Mouse (Mus musculus) left cerebral cortex, adult 11 months (tissue): Measurements from ENCODE around the gene Btnl10.

Source experiments
- DNase-seq: peaks from one replicate; pipeline ENCODE4 v3.0.0; 2022; ENCODE audit warnings: low spot score

Btnl10 gene

DNA sequence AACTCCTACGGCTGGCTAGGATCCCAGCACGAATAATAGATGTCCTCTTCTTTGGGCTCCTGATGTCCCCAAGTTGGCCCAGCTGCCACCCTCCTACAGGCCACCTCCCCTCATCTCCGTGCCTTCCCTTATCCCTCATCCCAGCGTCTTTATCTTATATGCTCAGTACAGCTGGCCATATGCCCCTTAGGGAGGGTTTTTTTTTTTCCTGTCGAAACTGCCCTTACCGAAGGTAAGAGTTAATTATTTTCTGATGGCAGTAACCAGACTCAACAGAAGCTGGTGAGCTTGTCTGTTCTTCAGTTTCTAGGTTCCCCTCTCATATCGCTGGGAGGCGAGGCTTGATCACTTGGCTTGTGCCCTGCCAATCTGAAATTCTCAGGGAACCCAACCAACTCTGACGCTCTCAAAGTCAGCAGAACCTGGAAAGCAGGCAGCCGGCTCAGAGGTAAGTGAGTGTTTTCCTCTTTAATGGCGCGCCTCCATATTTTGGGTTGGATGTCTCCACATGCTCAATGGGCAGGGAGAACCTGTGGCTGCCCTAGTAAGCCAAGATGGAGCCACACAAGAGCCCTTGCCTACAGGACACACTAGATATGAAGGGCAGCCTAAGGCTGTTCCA lies at the start of gene Btnl10:
TSS of gene Btnl10 (plus strand) at position 164 of the 622 bp plus-strand sequence.
- no peak for DNase-seq

DNA sequence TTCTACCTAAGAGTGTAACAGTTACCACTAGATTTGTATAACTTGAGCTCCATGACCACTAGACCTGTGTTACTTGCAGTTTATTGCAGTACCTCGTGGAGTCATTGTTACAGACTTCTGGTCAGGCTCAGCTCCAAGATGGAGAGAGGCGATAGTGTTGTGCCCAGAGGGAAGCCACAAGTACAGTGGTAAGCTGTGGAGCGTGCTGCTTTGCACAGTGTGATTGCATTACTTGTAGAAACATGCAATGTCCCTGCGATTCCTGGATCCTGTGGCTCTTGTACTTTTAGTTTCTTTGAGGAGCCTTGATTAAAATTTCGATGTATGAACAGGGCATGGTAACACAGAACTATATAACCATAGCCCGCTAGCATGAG lies 49.8 kb upstream of the Btnl10 start:
- DNase-seq: no peak

DNA sequence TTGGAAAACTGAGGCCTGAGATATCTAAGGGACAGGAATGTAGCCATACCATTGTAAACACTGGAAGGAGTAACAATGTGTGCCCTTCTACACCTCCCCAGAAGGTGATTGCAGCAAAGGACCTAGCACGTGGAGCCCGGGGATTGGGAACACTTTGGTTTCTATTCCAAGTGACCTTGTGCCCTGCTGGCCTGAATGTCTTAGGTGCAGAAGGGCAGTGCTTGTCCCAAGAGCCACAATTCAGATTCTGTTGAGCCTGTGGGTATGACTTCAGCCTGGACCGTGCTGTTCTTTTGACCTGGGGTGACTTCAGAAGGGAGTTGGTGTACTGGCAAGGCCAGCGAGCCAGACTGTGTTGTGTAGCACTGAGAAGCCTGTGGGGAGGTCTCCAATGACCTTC lies 46.7 kb upstream of the Btnl10 start:
- DNase-seq: no peak

DNA sequence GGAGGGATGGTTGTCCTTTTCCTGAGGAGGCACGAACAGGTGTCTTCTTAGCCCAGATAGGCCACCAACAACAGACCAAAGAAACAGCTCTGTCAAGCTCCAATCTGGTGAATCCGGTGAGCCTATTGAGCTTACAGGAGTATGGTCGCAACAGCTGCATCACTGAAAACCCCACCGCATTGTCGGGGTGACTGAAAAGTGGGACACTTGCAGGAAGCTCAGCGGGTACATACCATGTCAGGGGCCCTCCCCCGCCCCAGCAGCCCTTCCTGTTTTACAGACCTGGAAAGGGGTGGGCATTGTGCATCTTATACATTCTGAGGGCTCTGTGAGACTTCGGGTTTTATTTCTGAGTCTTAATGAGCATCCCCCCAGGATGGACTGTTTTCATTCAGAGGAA lies 34.0 kb upstream of the Btnl10 start:
- no peak for DNase-seq

DNA sequence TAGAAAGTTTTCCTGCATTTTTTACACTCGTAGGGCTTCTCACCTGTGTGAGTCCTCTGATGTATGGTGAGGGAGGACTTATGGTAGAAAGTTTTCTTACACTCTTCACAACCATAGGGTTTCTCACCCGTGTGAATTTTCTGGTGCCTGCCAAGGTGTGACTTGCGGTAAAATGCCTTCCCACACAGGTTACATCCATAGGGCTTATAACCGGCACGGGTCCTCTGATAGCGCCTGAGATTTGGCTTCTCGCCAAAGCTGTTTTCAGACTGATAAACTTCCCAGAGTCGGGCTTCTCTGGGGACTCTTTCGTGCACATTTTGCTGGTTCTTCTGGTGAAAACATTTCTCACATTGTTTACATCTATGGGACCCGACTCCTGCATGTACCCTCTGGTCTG lies 27.2 kb upstream of the Btnl10 start:
- no peak for DNase-seq

DNA sequence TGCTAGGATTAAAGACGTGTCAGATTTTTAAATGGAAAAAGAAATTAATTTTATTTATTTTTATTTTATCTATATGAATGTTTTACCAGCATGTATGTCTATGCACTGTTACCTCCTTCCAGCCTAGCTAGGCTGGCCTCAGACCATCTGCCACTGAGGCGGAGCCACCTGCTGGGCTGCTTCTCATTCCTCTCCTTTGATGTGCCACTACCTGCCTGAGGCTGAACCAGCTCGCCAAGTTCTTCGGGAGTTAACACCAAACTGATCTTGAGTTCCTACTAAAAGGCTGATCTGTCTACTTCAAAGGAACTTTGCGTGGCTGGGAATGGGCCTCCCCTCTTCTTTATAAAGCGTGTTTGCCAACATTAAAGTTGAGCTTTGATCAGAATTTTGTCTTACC lies 23.3 kb upstream of the Btnl10 start:
- no peak for DNase-seq

DNA sequence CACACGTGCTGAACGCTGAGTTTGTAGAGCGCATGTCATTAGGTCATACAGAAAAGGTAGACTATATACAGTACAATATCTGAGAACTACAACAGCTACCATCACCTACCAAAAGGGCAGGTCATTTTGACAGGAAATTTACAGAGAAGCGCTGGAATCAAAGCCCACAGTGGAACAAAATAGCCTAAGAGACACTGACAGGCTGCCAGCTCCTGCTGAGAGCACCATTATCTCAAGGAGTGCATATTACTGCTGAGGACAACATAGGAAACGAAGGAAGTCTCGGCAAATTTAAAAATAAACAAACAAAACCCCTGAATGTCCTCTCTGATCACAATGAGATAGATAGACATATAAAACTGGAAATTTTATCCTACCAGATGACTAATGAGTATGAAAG lies 20.2 kb upstream of the Btnl10 start:
- no peak for DNase-seq

DNA sequence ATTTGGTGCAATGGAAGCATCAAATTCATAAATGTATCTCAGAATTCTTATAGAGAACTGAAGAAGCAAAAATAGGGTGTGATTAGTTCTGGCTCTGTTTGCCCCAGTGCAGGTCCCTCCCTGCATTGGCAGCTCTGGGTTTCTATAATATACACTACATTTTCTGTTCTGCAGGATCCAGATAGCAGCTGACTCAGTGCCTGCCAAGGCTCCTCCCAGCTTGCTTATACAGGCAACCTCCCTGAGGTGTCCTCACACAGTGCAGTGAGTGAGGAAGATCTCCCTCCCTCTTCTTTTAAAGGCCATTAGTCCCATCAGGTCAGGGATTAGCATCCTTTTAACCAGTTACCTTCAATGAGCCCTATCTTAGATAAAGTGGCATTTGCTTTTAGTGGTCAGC lies 16.6 kb upstream of the Btnl10 start:
- no peak for DNase-seq

DNA sequence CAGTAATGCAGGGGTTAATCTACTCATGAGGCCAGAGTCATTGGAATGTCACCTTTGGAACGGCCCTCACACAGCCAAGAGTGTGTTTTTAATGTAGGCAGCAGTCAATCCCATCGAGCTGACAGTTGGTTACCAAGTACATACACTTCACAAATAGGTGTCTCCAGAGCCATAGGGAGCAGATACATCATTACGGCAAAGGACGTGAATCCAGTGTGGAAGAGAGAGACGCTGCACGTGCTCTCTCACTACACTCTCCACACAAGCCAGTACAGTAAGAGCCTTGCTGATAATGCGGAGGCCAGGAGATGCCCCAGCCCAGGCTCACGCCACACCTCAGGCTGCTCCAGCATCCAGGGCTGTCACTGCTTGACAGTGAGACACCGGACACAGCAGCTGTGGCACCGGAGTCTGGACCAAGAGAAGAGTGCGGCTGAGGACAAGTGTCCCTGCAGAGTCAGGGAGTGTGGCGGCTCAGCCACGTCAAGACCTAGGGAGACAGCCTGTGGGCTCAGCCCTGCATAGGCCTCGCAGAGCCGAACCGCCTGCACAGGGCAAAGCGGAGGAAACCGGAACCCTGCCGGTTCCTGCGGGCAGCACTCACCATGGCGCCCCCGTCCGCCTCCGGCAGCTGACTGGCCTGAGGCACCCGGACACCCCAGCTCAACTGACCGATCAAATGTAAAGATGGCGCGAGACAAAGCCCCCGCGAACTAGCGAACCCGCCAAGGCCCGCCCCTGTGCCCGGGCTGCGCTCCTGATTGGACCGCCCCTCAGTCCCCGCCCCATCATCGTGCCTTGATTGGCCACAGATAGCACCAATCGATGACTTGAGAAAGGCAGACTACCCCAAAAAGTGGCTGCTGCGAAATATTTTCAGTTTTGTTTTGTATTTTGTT lies 13.9 kb upstream of the Btnl10 start, which contains the start of gene Zfp39:
TSS of gene Zfp39 (minus strand) at position 715 of the 899 bp plus-strand sequence.
- peak; percentile 90 for DNase-seq

DNA sequence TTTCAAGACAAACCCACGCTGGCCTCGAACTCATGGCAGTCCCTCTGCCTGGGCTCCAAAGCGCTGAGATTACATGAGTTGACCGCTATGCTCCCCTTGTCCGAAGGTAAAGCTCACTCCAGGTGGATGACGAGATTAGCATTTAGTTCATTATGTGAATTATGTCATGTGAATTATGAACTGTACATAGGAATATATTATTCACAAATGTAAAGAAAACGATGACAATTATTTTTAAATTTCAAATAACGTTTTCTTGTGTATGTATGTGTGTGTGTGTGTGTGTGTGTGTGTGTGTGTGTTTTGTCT lies 13.3 kb upstream of the Btnl10 start:
- DNase-seq: no peak

DNA sequence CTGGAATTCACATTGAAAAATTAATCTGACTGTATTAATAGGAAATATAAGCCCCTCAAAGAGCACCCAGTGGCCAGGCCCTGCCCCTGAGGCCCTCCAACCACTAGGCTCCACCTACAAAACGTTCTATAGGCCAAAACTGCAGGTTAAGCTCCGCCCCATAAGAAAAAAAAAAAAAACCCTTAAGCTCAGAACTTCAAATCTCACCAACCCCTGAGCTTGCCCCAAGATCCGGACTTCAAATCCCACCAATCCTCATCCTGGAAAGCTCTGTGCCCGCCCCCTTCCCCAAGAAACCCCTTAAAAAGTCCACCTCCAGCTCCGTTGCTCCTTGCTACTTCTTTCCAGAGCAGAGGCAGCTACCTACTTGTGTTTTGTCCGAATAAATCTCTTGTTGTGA lies 12.9 kb upstream of the Btnl10 start:
- DNase-seq: no peak

DNA sequence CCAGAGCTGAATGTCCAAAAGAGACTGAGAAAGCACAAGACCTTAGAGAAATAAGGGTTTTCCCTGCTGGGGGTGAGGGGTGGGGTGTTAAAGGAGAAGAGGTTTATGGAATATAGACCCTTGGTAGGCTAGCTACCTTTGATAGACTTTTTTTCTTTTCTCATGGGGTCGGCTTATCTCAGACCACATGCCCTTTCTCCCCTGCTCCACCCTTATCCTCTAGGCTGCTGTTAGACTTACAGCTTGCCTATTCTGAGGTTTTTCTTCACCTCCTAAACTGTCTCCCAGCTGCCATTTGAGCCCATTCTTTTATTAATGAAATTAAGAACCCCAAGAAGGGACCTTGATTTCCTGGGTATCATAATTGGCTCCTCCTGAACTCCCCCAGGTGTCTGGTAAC lies 3.9 kb upstream of the Btnl10 start:
- DNase-seq: no peak

DNA sequence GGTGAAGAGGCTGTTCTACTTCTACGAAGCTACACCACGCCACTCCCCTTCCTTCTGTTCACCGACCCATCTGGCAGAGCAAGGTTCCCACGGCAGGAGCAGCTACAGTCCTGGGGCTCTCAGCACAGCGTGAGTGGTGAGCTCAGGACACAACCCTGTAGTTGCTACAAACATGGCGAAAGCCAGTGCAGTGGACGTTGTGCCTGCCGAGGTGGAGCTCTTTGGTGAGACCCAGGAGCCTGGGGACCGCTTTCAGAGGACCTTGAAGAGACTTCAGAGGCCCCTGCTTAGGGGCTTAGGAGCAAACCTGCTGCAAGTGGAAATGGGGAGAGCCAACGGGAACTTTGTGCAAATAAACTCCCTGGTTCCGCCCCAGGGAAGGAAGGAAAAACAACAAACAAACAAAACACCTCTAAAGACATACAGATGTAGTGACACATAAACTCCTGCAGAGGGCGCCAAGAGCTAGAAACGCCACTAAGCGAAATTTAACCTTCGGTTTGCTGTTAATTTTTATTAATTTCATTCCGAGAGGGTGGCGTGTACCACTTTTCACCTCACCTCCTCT lies 3.2 kb upstream of the Btnl10 start:
- DNase-seq: no peak

DNA sequence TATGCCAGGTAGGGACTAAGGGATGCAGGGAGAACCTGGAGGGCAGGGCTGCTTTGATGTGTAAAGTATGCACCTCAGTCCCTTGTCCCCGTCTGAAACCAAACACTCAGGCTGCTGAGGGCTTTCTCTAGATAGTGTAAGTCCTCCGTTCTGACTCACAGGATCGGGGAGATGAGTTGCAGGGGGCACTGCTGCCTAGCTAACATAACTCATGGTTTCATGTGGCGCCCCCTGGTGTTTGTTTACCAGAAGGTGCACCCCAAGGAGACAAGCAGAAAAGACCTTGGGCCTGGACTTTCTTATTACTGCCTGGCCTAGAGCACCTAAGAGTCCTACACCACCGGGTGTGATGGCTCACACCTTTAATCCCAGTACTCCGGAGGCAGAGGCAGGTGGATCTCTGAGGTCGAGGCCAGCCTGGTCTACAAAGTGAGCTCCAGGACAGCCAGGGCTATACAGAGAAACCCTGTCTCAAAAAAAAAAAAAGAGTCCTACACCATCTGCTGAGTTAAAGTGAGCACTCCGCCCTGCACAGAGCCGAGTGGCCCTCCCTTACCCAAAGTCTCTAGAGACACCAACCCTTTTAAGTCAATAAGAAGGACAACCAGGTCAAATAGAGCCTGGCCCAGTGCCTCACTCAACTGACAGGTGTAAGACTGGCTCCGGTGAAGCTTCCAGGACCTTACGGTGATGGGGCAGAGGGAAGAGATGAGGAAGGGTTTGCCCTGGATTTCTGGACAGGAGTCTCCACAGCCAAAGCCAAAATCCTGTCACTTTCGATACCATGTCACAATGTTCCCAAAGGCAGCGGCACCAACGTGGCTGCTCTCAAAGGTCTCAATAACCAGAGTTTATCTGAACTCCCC lies 596 bp upstream of the Btnl10 start:
- no peak for DNase-seq

DNA sequence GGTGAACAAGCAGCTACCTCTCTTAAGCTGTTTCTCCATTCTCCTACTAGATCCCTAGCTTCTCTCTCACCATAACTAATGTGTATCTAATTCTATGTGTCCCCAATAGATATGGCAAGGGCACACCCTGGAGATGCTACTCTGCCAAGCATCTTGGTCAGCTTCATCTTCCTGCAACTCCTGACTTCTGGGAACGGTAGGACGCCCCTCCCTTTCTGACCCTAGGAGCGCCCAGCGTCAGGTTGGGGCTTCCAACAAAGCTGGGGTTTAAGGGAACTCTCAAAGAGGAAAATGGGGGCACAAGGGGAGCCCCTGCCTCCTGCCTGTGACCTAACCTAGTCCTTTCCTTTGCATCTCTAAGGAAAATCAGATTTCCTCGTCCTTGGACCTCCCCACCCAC lies 1.1 kb downstream of the Btnl10 start:
- DNase-seq: no peak

DNA sequence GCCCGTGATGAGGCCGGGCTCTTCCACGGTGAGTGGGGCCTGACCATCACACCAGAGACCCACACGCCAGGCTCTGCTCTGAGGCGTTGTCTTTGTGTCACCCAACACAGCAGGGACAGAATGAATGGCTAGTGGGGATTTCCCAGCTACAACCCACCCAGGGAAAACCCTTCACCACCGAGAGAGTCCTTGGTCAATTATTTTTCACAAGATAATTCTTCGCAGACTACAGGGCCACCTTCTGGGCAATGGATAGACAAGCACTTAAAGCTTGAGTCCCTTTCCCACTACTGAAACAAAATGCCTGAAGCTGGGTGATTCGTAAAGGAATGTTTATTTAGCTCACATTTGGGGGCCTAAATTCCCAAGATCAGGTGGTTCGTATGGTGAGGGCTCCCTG lies 4.7 kb downstream of the Btnl10 start:
- DNase-seq: no peak

DNA sequence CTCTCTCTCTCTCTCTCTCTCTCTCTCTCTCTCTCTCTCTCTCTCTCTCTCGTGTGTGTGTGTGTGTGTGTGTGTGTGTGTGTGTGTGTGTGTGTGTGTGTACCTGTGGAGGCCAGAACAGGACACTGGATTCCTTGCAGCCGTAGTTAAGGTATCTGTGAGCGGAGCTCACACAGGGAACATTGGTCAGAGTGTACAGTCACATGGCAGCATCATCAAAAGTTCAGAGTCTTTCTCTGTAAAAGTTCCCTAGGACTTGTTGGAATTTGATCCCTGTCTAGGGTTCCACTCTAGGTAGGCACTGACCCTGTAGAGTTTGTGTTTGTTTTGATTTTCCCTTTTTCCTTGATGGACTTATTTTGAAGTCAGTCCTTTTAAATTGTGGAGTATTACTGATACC lies 8.9 kb downstream of the Btnl10 start:
- DNase-seq: no peak

DNA sequence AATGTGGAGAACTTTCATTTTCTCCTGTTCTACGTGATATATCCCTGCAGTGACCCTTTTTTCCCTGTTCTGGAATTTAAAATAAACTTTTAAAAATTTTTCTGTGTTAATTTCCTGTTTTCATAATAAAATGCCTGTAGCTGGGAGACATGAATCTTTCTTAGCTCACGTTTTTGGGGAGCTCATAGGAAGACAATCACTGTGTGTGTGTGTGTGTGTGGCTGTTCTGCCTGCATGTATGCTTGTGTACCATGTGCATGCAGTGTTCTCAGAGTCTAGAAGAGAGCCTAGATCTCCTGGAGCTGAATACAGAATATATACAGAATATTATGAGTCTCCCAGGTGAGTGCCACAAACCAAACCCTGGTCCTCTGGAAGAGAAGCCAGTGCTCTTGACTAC lies 9.3 kb downstream of the Btnl10 start:
- DNase-seq: no peak

DNA sequence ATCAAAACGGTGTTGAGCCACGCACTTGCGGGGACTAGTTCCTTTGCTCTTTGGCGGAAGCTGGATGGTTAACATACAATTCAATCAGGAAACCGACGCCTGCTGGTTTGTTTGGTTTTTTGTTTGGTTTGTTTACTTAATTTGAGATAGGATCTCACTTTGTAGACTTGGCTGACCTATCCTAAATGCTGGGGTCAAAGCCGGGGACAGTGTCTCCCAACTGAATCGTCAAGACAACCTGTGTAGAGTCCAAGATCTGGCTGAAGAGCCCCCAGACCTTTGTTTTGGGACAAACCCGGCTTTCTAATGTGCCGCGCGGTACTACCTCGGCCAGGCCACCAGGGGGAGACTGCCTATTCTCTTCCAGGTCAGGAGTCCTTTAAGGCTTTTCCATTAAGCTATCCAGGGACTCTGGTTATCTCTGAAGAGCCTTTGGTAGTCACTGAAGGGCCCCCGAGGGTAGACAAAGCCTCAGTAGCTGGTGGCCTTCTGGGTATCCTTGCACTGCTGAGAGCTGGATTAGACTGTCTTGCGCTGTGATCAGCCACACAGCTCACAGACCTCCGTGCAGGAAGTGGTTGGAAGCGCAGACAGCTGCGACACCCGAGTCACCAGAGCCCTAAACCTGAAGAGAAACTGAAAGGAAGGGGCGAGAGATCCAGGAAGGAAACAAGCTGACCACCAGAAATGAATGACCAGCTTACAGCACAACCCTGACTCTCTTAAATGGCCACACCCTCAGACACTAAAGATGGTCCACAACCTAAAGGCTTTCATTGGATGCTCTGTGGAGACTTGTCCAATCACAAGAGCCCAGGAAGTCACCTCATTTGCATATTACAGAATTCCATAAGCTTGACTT lies 10.3 kb downstream of the Btnl10 start:
- DNase-seq: no peak

DNA sequence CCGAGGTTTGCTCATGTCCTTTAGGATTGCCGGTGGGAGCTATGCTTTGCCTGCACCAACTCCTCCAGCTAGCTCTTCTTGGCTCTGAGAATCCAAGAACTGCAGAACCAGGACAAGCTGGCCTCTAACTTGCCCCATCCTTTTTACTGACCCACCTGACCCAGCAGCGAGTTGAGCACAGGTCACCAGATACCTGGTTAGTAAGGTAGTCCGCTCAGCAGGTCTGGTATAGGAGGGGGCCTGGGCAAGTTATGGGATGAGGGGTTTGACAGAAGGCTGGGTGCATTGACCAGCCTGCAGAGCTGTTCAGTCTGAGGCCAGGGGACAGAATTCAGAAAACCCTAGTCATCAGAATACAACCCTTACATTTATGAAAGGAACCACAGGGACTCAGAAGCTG lies 11.3 kb downstream of the Btnl10 start:
- DNase-seq: no peak

DNA sequence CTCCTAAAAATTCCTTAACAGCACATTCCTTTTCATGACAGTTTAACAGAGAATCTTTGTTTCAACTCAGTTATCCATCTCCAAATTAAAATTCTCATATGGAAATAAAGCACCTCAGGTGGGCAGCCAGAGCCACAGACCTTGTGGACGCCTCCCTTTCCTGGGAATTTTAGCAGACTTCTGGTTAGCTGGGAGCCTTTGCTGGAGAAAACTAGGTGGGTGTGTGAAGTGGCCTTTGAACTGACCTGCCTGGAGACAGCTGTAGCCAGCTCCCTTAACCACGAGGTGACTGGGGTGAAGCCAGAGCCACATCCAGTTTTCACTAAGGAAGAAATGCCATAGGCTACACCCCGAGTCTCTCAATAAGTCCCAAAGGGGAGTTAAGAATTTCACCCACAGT lies 11.9 kb downstream of the Btnl10 start:
- DNase-seq: no peak

DNA sequence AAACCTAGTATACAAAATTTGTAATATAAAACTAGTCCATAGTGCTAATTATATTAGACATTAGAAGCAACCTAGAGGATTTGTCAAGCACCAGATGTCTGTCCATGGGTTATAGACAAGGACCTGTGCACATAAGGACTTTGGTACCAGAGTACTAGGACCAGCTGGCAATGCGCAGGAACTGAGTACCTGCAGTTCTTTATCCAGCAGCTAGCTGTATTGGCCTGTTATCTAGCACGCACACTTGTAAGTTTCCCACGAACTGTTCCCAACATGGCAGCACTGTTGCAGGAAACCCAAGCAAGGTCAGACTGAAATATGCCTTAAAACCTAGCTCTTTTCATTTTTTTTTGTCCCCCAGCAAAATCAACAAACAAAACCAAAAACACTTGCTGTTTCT lies 12.5 kb downstream of the Btnl10 start:
- no peak for DNase-seq
